Mouse (Mus musculus) heart, embryonic 10.5 days (tissue): ENCODE results near the gene Gm20388. TPM values are rescaled to one million over a fixed set of nuclear protein-coding genes. Genes with fewer than 3 reads are reported as not detected.
A peak's percentile ranks its signal among the peaks of the same experiment; 100 is the strongest.

ENCODE experiments used
- DNase-seq: peaks from one replicate; pipeline ENCODE4 v3.0.0-alpha.2; 2017; ENCODE audit warnings: low spot score
- H3K27ac ChIP-seq: fragments of 300-500 bp; sonication (generic); 2 replicates; pipeline ENCODE4 v1.5.1; 2016; ENCODE audit warnings: mild to moderate bottlenecking
- H3K27me3 ChIP-seq: fragments of 300-500 bp; sonication (generic); 2 replicates; pipeline ENCODE4 v1.6.1; 2016; ENCODE audit warnings: mild to moderate bottlenecking; ENCODE audit not compliant: poor library complexity, insufficient read depth, severe bottlenecking
- H3K36me3 ChIP-seq: fragments of 300-500 bp; sonication (generic); 2 replicates; pipeline ENCODE4 v1.6.1; 2016; ENCODE audit warnings: mild to moderate bottlenecking, moderate library complexity
- H3K4me1 ChIP-seq: fragments of 300-500 bp; sonication (generic); 2 replicates; pipeline ENCODE4 v1.6.1; 2016; ENCODE audit warnings: mild to moderate bottlenecking
- H3K4me3 ChIP-seq: fragments of 300-500 bp; sonication (generic); 2 replicates; pipeline ENCODE4 v1.5.1; 2016; ENCODE audit warnings: mild to moderate bottlenecking, moderate library complexity
- H3K9me3 ChIP-seq: fragments of 300-500 bp; sonication (generic); 2 replicates; pipeline ENCODE4 v1.6.1; 2016; ENCODE audit warnings: mild to moderate bottlenecking, moderate library complexity
- WGBS: fragments of 180-500 bp; shearing (Covaris S2); methylation state at CpG from one replicate; pipeline ENCODE4 v1.1.7; 2016; 5-methylcytosine and 5-hydroxymethylcytosine counted together
- polyA plus RNA-seq: library from polyadenylated mRNA; unstranded; fragments of >200 nt; fragmentation: Nextera tagmentation; extraction: Ambion mirVana; gene quantifications from 2 replicates; pipeline ENCODE4 v1.2.1, GENCODE M21; 2016

Gene Gm20388
- polyA plus RNA-seq, 1 experiment from 2014 or later: 4.5 TPM

DNA sequence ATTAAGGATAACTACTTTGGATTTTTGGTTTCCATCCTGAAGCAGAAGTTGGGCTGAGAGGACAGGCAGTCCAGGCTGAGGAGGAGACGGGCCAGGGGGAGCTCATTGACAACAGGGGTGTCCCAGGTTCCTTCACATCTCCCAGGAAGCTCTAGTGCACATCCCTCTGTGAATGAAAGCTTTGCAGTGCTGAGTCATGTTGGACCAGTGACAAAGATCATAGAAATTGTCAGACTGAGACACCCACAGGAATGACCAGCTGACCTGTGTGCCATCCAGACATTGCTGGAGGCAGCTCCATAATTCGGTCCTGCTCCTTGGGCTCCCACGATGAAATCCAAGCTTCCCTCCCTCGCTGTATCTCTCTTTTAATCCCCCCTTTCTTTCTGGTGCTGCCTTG lies 2261.2 kb downstream of the Gm20388 start:
- H3K36me3 ChIP-seq: no peaks in the 10 kb centered on the region
- no peak overlapping the region for H3K27ac ChIP-seq
- 79% methylated on average over 4 of the region's 4 CpGs for WGBS
- H3K4me3 ChIP-seq: no peak overlapping the region
- no peaks in the 10 kb centered on the region for H3K9me3 ChIP-seq
- peaks cover 34% of the 10 kb centered on the region for H3K4me1 ChIP-seq
- DNase-seq: no peak
- H3K27me3 ChIP-seq: peaks cover 16% of the 10 kb centered on the region

GRCm38 (mm10) chr8:122174133-122174930 lies 2263.7 kb downstream of the Gm20388 start:
- Histone ChIP-seq H3K27ac (no peak overlapping the region), H3K4me1 (peaks cover 30% of the 10 kb centered on the region), H3K27me3 (peaks cover 28% of the 10 kb centered on the region), H3K4me3 (no peak overlapping the region), H3K36me3 (no peaks in the 10 kb centered on the region), H3K9me3 (no peaks in the 10 kb centered on the region)
- 30% methylated on average over 10 of the region's 10 CpGs for WGBS
- no peak for DNase-seq

DNA sequence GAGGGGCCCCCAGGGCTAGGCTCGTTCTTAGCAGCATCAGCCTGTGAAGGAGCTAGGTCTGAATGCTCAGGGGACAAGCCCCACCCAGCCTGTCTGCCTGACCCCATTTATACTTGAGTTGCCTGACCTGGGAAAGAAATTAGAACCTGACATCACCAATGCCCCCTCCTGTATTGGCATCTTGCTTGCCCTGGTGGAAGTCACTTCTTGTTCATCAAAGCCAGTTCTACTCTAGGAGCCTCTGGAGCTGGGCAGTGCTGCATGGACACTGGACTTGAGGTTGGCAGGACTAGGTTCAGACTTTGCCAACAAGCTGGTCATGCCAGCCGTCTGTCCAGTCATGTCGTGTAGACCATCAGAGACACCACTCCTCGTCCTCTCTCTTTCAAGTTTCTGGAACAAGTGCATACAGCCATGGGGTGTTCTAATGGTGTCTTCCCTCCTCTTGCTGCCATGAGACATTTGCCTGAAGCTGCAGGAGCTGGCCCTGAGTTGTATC lies 2267.8 kb downstream of the Gm20388 start:
- 73% methylated on average over 4 of the region's 4 CpGs for WGBS
- H3K27me3 ChIP-seq: peaks cover 27% of the 10 kb centered on the region
- DNase-seq: no peak

DNA sequence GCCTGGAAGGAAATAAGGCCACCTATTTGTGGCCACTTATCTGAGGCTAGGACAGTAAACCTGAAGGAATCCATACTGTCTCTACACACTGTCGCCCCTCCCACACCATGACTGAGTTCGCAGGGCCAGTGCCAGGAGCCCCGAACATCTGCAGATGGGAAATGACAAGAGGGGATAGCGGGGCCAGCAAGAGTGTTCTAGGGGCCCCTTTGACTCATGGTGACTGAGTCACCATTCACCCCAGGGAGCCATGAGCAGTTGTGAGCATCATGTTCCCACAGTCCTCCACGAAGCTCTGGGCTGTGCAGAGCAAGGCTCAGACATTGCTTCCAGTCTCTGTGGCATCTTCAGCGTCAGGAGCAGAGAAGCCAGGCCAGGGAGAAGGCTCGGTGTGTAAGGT lies 2268.7 kb downstream of the Gm20388 start:
- Histone ChIP-seq H3K4me1 (peaks cover 51% of the 10 kb centered on the region), H3K27me3 (peaks cover 26% of the 10 kb centered on the region), H3K36me3 (no peaks in the 10 kb centered on the region), H3K4me3 (no peak overlapping the region), H3K27ac (no peak overlapping the region), H3K9me3 (no peaks in the 10 kb centered on the region)
- DNase-seq: no peak
- WGBS: 79% methylated on average over 7 of the region's 7 CpGs

More for the DNA sequence above, 2267.8 kb downstream of the Gm20388 start:
- Histone ChIP-seq H3K36me3 (no peaks in the 10 kb centered on the region), H3K27ac (peak overlapping the region; percentile 23; the same call in 1 of the 2 replicates), H3K9me3 (no peaks in the 10 kb centered on the region), H3K4me1 (peaks cover 50% of the 10 kb centered on the region), H3K4me3 (no peak overlapping the region)

GRCm38 (mm10) chr8:122180116-122180515 lies 2269.5 kb downstream of the Gm20388 start:
- no peak overlapping the region for H3K4me3 ChIP-seq
- 88% methylated on average over 9 of the region's 9 CpGs for WGBS
- H3K27me3 ChIP-seq: peaks cover 32% of the 10 kb centered on the region
- H3K36me3 ChIP-seq: no peaks in the 10 kb centered on the region
- no peak for DNase-seq
- H3K27ac ChIP-seq: no peak overlapping the region
- peaks cover 50% of the 10 kb centered on the region for H3K4me1 ChIP-seq
- no peaks in the 10 kb centered on the region for H3K9me3 ChIP-seq

GRCm38 (mm10) chr8:122181414-122181813 lies 2270.8 kb downstream of the Gm20388 start:
- Histone ChIP-seq H3K4me1 (peaks cover 50% of the 10 kb centered on the region), H3K4me3 (no peak overlapping the region), H3K27me3 (peaks cover 38% of the 10 kb centered on the region), H3K36me3 (no peaks in the 10 kb centered on the region), H3K27ac (0 out of 2 replicates have a peak overlapping the region, but pooled peaks have one; percentile 48), H3K9me3 (no peaks in the 10 kb centered on the region)
- WGBS: 31% methylated on average over 9 of the region's 9 CpGs
- DNase-seq: no peak

GRCm38 (mm10) chr8:122181991-122182390 lies 2271.3 kb downstream of the Gm20388 start:
- DNase-seq: no peak
- H3K27ac ChIP-seq: peak overlapping the region; percentile 48; the same call in 1 of the 2 replicates
- no peaks in the 10 kb centered on the region for H3K9me3 ChIP-seq
- H3K4me1 ChIP-seq: peaks cover 56% of the 10 kb centered on the region
- no peaks in the 10 kb centered on the region for H3K36me3 ChIP-seq
- 50% methylated on average over 9 of the region's 9 CpGs for WGBS
- H3K4me3 ChIP-seq: no peak overlapping the region
- peaks cover 38% of the 10 kb centered on the region for H3K27me3 ChIP-seq

DNA sequence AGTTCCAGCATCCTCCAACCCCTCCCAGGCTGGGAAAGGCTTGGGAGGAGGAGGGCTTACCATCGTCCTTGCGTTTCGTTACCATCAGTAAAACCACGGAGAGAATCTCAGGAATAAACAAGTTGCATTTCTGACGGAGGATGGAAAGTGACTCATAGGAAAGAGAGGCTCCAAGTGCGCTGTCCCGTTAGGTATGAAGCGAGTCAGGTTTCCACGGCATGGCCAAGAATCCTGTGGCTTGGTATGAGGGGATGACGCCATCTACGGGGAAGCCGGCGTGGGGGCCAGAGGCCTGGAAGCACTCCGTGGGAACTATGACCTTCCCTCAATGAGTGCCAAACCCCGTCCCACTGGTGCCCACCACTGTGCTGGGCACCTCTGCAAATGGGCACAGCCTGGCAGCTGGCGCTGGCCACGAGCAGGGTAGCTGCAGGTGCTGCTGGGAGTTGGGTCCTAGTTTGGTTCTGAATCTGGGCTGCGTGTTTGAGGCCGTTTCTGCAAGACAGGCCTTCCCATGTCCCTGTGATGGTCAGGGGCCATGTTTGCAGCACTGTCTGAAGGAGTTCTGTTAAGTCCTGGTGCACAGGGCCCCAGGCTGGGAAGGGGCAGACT lies 2275.8 kb downstream of the Gm20388 start:
- no peaks in the 10 kb centered on the region for H3K36me3 ChIP-seq
- H3K4me3 ChIP-seq: no peak overlapping the region
- H3K4me1 ChIP-seq: peaks cover 54% of the 10 kb centered on the region
- H3K27ac ChIP-seq: peak overlapping the region; percentile 54
- DNase-seq: no peak
- H3K27me3 ChIP-seq: peaks cover 12% of the 10 kb centered on the region; the same call in 1 of the 2 replicates
- no peaks in the 10 kb centered on the region for H3K9me3 ChIP-seq
- WGBS: 86% methylated on average over 19 of the region's 19 CpGs

DNA sequence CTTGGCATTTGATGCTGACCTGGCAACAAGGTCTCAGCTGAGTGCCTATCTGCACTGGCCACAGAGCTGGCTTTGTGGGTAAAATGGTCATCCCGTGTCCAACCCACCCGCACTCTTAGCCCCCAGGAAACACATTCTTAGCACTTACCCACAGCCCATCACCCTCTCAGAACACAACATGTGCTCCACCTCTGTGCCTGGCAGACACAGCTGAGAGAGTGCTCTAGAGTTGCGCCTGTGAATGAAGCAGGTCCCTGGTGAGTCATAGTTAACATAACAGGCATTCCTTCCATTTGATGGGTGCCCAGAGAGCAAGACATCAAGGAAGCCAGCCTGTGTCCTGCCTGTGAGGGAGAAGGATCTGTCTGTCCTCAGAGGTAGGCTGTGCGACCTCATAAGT lies 2276.6 kb downstream of the Gm20388 start:
- WGBS: 50% methylated on average over 4 of the region's 4 CpGs
- Histone ChIP-seq H3K9me3 (no peaks in the 10 kb centered on the region), H3K36me3 (no peaks in the 10 kb centered on the region), H3K27me3 (peaks cover 12% of the 10 kb centered on the region; the same call in 1 of the 2 replicates), H3K4me1 (peaks cover 53% of the 10 kb centered on the region), H3K4me3 (no peak overlapping the region), H3K27ac (peak overlapping the region; percentile 54; the same call in 1 of the 2 replicates)
- no peak for DNase-seq

DNA sequence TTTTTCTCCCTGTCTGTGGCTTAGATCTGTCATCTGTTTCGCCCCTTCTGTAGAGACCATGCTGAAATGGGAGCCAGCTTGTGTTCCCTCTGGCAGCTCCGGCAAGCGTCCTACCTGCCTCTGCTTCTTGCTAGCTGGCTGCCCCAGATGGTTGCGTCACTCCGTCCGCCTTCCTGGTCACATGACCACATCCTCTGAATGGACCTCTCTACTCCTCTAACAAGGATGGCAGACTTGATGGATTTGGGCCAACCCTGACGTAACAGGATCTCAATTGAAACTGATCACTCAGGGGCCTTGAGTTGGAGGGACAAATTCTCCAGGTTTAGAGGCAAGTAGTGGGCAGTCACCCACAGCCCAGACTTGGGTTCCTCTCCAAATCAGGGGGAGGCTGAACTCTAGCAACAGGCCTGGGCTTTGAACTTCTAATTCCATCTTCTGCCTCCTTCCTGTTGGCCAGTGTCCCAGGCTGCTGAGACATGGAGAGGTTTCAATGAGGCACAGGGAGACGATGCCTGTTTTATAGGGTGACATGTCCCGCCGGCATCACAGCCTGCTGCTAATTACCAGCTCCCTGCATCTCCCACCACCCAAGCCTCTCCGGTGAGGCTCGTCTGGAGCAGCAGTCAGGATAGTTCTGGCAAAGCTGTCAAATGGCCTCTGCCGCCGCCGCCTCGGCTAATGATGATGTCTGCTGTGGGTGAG lies 2279.9 kb downstream of the Gm20388 start:
- 59% methylated on average over 16 of the region's 16 CpGs for WGBS

DNA sequence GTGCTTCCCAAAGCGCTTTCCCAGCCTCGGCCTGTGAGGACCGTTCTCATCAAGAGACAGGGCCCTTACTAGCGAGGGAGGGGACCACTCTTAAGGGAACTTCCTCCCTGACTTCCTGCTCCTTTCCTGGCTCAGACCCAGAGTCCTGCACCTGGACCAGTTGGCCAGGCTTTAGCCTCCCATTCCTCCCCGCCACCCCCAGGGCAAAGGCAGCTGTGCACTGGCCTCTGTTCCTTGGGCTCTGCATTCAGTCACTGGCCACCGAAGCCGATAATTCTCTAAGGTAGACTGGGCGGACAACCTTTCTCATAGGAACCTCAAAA lies 2280.4 kb downstream of the Gm20388 start:
- H3K27me3 ChIP-seq: peaks cover 17% of the 10 kb centered on the region
- no peaks in the 10 kb centered on the region for H3K36me3 ChIP-seq
- H3K4me3 ChIP-seq: no peak overlapping the region
- DNase-seq: no peak
- H3K27ac ChIP-seq: peak overlapping the region; percentile 12; the same call in 1 of the 2 replicates
- 63% methylated on average over 8 of the region's 8 CpGs for WGBS
- peaks cover 50% of the 10 kb centered on the region for H3K4me1 ChIP-seq
- no peaks in the 10 kb centered on the region for H3K9me3 ChIP-seq

More for the DNA sequence above, 2279.9 kb downstream of the Gm20388 start:
- H3K36me3 ChIP-seq: no peaks in the 10 kb centered on the region
- H3K27ac ChIP-seq: peak overlapping the region; percentile 12; the same call in 1 of the 2 replicates
- H3K9me3 ChIP-seq: no peaks in the 10 kb centered on the region
- H3K4me1 ChIP-seq: peaks cover 50% of the 10 kb centered on the region
- H3K4me3 ChIP-seq: no peak overlapping the region
- peaks cover 19% of the 10 kb centered on the region for H3K27me3 ChIP-seq
- no peak for DNase-seq

DNA sequence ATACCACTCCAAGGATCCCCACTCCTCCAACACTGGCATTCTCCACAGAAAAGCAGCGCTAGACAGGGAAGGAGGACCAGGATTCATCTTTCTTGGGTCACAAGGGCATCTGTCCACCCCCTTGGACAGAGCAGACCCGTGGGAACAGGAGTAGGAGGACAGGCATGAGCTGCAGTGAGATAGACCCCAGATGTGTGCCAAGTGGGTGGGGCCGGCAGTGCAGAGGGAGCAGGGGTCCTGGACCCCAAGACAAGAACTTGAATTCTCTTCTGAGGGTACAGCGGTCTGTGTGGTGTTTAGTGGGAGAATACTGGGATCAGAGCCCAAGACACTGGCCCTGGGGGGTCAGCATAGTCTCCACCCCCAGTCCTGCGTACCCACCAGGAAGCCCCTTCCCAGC lies 2282.1 kb downstream of the Gm20388 start:
- no peaks in the 10 kb centered on the region for H3K36me3 ChIP-seq

More for the DNA sequence above, 2282.1 kb downstream of the Gm20388 start:
- Histone ChIP-seq H3K4me1 (peaks cover 41% of the 10 kb centered on the region), H3K9me3 (no peaks in the 10 kb centered on the region), H3K27ac (peak overlapping the region; percentile 42; the same call in 1 of the 2 replicates), H3K27me3 (peaks cover 17% of the 10 kb centered on the region), H3K4me3 (no peak overlapping the region)
- no peak for DNase-seq
- WGBS: 74% methylated on average over 5 of the region's 5 CpGs
